Mouse (Mus musculus): ENCODE measurements around the gene Zc3h6. TPM values are rescaled to one million over a fixed set of nuclear protein-coding genes. Genes with fewer than 3 reads are reported as not detected.

Gene Zc3h6
- 1.2 and 2.5 TPM in 2 replicates for polyA plus RNA-seq (2014; fragmentation: Nextera tagmentation; extraction: Ambion mirVana)

GRCm38 (mm10) chr2:128966641-128967580 lies at the start of gene Zc3h6:
Gene Zc3h6 (plus strand): TSS chr2:128967402.
- Histone ChIP-seq H3K9ac (ENCODE audit: low read length) (peak within 1 kb of the TSS; percentile 100), H3K27me3 (ENCODE audit: control insufficient read depth, insufficient read depth, low read length) (no peaks in the 10 kb centered on the region), H3K9me3 (ENCODE audit: control insufficient read depth, low read length) (no peaks in the 10 kb centered on the region), H3K4me1 (ENCODE audit: control insufficient read depth in 2 of 2, insufficient read depth in 2 of 2, low read length in 2 of 2) (peaks cover 2 to 10% of the 10 kb centered on the region in 2 experiments; a peak in 3 of 4 replicates), H3K27ac (replicated peaks in 1 of 2; ENCODE audit: control insufficient read depth in 1 of 2, insufficient read depth in 1 of 2, low read depth in 2 of 2, low read length in 2 of 2) (peak within 1 kb of the TSS; percentile 98 to 100), H3K36me3 (ENCODE audit: control insufficient read depth, insufficient read depth, low read length) (no peaks in the 10 kb centered on the region), H3K4me3 (ENCODE audit: control insufficient read depth in 1 of 2, insufficient read depth in 1 of 2, low read depth in 1 of 2, low read length in 2 of 2) (peak within 1 kb of the TSS; percentile 68 to 94), H3K4me2 (ENCODE audit: low read length) (peak within 1 kb of the TSS; percentile 68)
- peak; percentile 97 for ATAC-seq (ENCODE audit: insufficient number of reproducible peaks, insufficient read depth, low FRiP score, low read depth)
- WGBS = 1% methylated on average over 62 of the region's 65 CpGs

DNA sequence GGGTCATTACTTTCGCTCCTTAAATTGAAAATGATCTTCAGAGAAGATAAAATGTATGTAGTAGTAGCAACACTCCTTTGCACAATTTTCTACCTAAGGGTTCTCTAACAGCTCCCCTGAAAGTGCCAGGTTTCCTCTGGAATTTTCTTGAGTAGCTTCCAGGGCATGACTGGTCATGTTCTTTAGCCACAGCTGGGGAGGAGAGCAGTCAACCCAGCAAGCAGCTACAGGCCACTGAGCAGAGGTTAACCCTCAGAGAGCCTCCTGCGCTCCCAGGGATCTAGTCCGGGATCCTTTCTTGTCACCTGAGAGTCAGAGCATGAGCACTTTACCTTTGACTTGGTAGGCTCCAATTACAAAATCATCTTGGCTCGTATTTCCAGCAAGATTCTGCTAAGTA lies 42.4 kb upstream of the Zc3h6 start:
- H3K4me1 ChIP-seq (ENCODE audit: control insufficient read depth in 2 of 2, insufficient read depth in 2 of 2, low read length in 2 of 2) = no peaks in the 10 kb centered on the region
- H3K9me3 ChIP-seq (ENCODE audit: control insufficient read depth, low read length) = no peaks in the 10 kb centered on the region
- ATAC-seq (ENCODE audit: insufficient number of reproducible peaks, insufficient read depth, low FRiP score, low read depth) = no peak
- whole genome bisulfite sequencing = 89% methylated on average over 4 of the region's 4 CpGs
- no peaks in the 10 kb centered on the region for H3K27me3 ChIP-seq (ENCODE audit: control insufficient read depth, insufficient read depth, low read length)
- H3K9ac ChIP-seq (ENCODE audit: low read length) = no peak overlapping the region
- H3K36me3 ChIP-seq (ENCODE audit: control insufficient read depth, insufficient read depth, low read length) = peaks cover 28% of the 10 kb centered on the region
- H3K4me3 ChIP-seq (ENCODE audit: control insufficient read depth in 1 of 2, insufficient read depth in 1 of 2, low read depth in 1 of 2, low read length in 2 of 2) = no peak overlapping the region
- H3K27ac ChIP-seq (replicated peaks in 1 of 2; ENCODE audit: control insufficient read depth in 1 of 2, insufficient read depth in 1 of 2, low read depth in 2 of 2, low read length in 2 of 2) = no peak overlapping the region
- no peak overlapping the region for H3K4me2 ChIP-seq (ENCODE audit: low read length)

DNA sequence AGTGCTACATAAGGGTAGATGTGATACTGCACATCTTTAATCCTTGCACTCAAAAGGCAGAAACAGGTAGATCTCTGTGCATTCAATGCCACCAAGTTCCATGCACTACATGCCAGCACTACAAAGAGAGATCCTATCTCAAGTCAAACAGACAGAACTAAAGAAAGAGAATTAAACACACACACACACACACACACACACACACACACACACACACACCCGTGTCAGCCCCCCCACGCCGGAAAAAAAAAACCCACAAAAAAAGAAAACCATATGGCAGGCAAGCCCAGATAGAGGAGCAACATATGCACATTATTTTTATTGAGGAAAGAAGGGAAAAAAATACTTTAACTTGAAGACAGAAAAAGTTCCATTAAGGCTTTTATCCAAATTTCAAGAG lies 38.8 kb upstream of the Zc3h6 start:
- WGBS = 84% methylated on average over 3 of the region's 3 CpGs
- Histone ChIP-seq H3K36me3 (ENCODE audit: control insufficient read depth, insufficient read depth, low read length) (peaks cover 52% of the 10 kb centered on the region), H3K9ac (ENCODE audit: low read length) (no peak overlapping the region), H3K27ac (replicated peaks in 1 of 2; ENCODE audit: control insufficient read depth in 1 of 2, insufficient read depth in 1 of 2, low read depth in 2 of 2, low read length in 2 of 2) (no peak overlapping the region), H3K4me3 (ENCODE audit: control insufficient read depth in 1 of 2, insufficient read depth in 1 of 2, low read depth in 1 of 2, low read length in 2 of 2) (no peak overlapping the region), H3K9me3 (ENCODE audit: control insufficient read depth, low read length) (no peaks in the 10 kb centered on the region), H3K27me3 (ENCODE audit: control insufficient read depth, insufficient read depth, low read length) (no peaks in the 10 kb centered on the region), H3K4me1 (ENCODE audit: control insufficient read depth in 2 of 2, insufficient read depth in 2 of 2, low read length in 2 of 2) (no peaks in the 10 kb centered on the region), H3K4me2 (ENCODE audit: low read length) (no peak overlapping the region)
- ATAC-seq (ENCODE audit: insufficient number of reproducible peaks, insufficient read depth, low FRiP score, low read depth) = no peak

- no peak overlapping the region for H3K9ac ChIP-seq (ENCODE audit: low read length)
- H3K27ac ChIP-seq (replicated peaks in 1 of 2; ENCODE audit: control insufficient read depth in 1 of 2, insufficient read depth in 1 of 2, low read depth in 2 of 2, low read length in 2 of 2) = no peak overlapping the region
- H3K4me1 ChIP-seq (ENCODE audit: control insufficient read depth in 2 of 2, insufficient read depth in 2 of 2, low read length in 2 of 2) = no peaks in the 10 kb centered on the region
- H3K27me3 ChIP-seq (ENCODE audit: control insufficient read depth, insufficient read depth, low read length) = no peaks in the 10 kb centered on the region
- peaks cover 62% of the 10 kb centered on the region for H3K36me3 ChIP-seq (ENCODE audit: control insufficient read depth, insufficient read depth, low read length)
- H3K4me2 ChIP-seq (ENCODE audit: low read length) = no peak overlapping the region
- H3K9me3 ChIP-seq (ENCODE audit: control insufficient read depth, low read length) = no peaks in the 10 kb centered on the region
- ATAC-seq (ENCODE audit: insufficient number of reproducible peaks, insufficient read depth, low FRiP score, low read depth) = no peak
- no peak overlapping the region for H3K4me3 ChIP-seq (ENCODE audit: control insufficient read depth in 1 of 2, insufficient read depth in 1 of 2, low read depth in 1 of 2, low read length in 2 of 2)
Observed at GRCm38 (mm10) chr2:128930704-128931103, 36.5 kb upstream of the Zc3h6 start.

GRCm38 (mm10) chr2:128936256-128936655 lies 30.9 kb upstream of the Zc3h6 start:
- no peak overlapping the region for H3K4me3 ChIP-seq (ENCODE audit: control insufficient read depth in 1 of 2, insufficient read depth in 1 of 2, low read depth in 1 of 2, low read length in 2 of 2)
- 80% methylated on average over 3 of the region's 3 CpGs for WGBS
- no peak overlapping the region for H3K27ac ChIP-seq (replicated peaks in 1 of 2; ENCODE audit: control insufficient read depth in 1 of 2, insufficient read depth in 1 of 2, low read depth in 2 of 2, low read length in 2 of 2)
- no peaks in the 10 kb centered on the region for H3K4me1 ChIP-seq (ENCODE audit: control insufficient read depth in 2 of 2, insufficient read depth in 2 of 2, low read length in 2 of 2)
- no peaks in the 10 kb centered on the region for H3K9me3 ChIP-seq (ENCODE audit: control insufficient read depth, low read length)
- no peak for ATAC-seq (ENCODE audit: insufficient number of reproducible peaks, insufficient read depth, low FRiP score, low read depth)
- no peaks in the 10 kb centered on the region for H3K27me3 ChIP-seq (ENCODE audit: control insufficient read depth, insufficient read depth, low read length)
- H3K4me2 ChIP-seq (ENCODE audit: low read length) = no peak overlapping the region
- H3K36me3 ChIP-seq (ENCODE audit: control insufficient read depth, insufficient read depth, low read length) = peaks cover 45% of the 10 kb centered on the region
- no peak overlapping the region for H3K9ac ChIP-seq (ENCODE audit: low read length)

DNA sequence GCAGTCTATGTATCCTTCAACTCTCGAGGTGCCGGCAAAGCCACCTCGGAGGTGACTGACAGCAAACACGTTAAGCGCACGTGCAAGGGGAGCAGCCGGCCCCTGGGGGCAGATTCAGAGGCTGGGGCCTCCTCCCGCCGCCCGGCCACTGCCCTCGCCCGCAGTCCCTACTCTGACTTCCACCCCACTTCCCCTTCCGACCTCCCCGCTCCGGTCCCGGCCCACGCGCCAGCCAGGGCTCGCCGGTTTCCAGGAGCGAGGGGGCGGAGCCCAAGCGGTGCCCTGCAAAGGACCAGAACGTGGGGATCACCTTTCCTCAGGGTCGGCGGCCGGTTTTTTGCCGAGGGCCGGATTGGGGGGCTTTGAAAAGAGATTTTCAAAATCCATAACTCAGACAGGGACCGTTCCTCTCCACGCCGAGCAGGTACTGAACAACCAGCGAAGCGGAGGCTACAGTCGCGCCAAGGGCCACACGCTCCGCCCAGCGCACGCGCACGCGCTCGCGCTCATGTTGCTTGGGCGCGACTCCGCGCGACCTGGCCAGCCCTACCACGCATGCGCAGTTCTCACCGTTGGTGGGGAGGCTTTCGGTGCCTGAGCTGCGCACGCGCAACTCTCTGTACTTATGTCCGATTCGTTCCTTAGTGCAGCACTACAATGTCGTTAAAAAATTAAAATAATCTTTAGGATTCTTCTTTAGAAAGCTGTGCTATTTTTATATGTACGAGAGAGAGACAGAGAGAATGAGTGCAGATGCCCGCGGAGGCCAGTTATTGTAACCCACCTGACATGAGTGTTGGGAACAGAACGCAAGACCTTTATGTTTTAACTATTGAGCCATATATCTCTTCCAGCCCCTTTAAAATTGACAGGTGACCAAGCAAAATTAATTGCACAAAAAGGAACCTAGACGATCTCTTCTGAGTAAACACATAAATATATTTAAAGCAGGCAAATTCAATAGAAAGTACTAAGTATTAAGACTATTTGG lies 23.4 kb upstream of the Zc3h6 start, which contains the start of gene Zc3h8:
TSS of gene Zc3h8 (minus strand) at position 540 of the 991 bp plus-strand sequence.
- Histone ChIP-seq H3K27ac (replicated peaks in 1 of 2; ENCODE audit: control insufficient read depth in 1 of 2, insufficient read depth in 1 of 2, low read depth in 2 of 2, low read length in 2 of 2) (peak within 1 kb of the TSS; percentile 76 to 79), H3K4me1 (ENCODE audit: control insufficient read depth in 2 of 2, insufficient read depth in 2 of 2, low read length in 2 of 2) (peaks cover 0 to 6% of the 10 kb centered on the region in 2 experiments; a peak in 2 of 4 replicates), H3K27me3 (ENCODE audit: control insufficient read depth, insufficient read depth, low read length) (no peaks in the 10 kb centered on the region), H3K9me3 (ENCODE audit: control insufficient read depth, low read length) (no peaks in the 10 kb centered on the region), H3K4me2 (ENCODE audit: low read length) (peak within 1 kb of the TSS; percentile 76), H3K4me3 (ENCODE audit: control insufficient read depth in 1 of 2, insufficient read depth in 1 of 2, low read depth in 1 of 2, low read length in 2 of 2) (peak within 1 kb of the TSS; percentile 61 to 65), H3K9ac (ENCODE audit: low read length) (peak within 1 kb of the TSS; percentile 73), H3K36me3 (ENCODE audit: control insufficient read depth, insufficient read depth, low read length) (peaks cover 7% of the 10 kb centered on the region; the same call in 1 of the 2 replicates)
- 2% methylated on average over 65 of the region's 65 CpGs for WGBS
- ATAC-seq (ENCODE audit: insufficient number of reproducible peaks, insufficient read depth, low FRiP score, low read depth) = peak; percentile 92

DNA sequence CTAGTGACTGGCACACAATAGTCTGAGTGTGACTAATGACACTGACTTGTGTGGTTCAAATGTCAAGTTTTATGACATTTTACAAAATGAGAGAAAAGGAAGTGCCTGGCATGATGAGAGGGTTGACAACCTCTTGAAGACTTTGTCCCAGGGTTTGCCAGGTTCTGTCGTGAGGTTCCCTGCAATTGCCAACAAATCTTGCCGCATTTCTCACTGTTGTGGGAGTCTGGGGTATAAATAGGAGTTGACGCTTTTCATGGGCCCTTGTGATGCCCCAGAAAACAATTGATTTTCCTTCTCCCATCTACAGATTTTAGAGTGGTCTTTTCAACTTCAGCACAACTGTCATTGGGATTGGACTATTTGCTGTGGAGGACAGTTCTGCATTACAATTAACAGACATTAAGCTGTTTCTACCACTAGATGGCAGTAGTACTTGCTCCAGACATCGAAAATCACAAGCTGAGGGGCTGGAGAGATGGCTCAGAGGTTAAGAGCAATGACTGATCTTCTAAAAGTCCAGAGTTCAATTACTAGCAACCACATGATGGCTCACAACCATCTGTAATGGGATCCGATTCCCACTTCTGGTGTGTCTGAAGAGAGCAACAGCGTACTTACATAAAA lies 19.1 kb upstream of the Zc3h6 start:
- 33% methylated on average over 6 of the region's 6 CpGs for WGBS
- Histone ChIP-seq H3K9me3 (ENCODE audit: control insufficient read depth, low read length) (no peaks in the 10 kb centered on the region), H3K27me3 (ENCODE audit: control insufficient read depth, insufficient read depth, low read length) (no peaks in the 10 kb centered on the region), H3K4me3 (ENCODE audit: control insufficient read depth in 1 of 2, insufficient read depth in 1 of 2, low read depth in 1 of 2, low read length in 2 of 2) (no peak overlapping the region), H3K27ac (replicated peaks in 1 of 2; ENCODE audit: control insufficient read depth in 1 of 2, insufficient read depth in 1 of 2, low read depth in 2 of 2, low read length in 2 of 2) (no peak overlapping the region), H3K9ac (ENCODE audit: low read length) (no peak overlapping the region), H3K36me3 (ENCODE audit: control insufficient read depth, insufficient read depth, low read length) (no peaks in the 10 kb centered on the region), H3K4me2 (ENCODE audit: low read length) (no peak overlapping the region), H3K4me1 (ENCODE audit: control insufficient read depth in 2 of 2, insufficient read depth in 2 of 2, low read length in 2 of 2) (peaks cover 0 to 3% of the 10 kb centered on the region in 2 experiments; a peak in 2 of 4 replicates)
- ATAC-seq (ENCODE audit: insufficient number of reproducible peaks, insufficient read depth, low FRiP score, low read depth) = no peak

All from heart, embryonic 14.5 days (tissue).